Mouse (Mus musculus) kidney, embryonic 14.5 days (tissue): ENCODE measurements around the gene Pebp1. TPM values are rescaled to one million over a fixed set of nuclear protein-coding genes. Genes with fewer than 3 reads are reported as not detected.

Source experiments
- ATAC-seq: fragments of 200-750 bp; cut with Nextera tagmentation; 2 replicates; pipeline ENCODE4 v1.8.0; 2017; ENCODE audit warnings: moderate number of reproducible peaks, mild to moderate bottlenecking, moderate TSS enrichment, moderate library complexity; ENCODE audit not compliant: low FRiP score, low TSS enrichment
- H3K27ac ChIP-seq: fragments of 300-500 bp; sonication (generic); 2 replicates; pipeline ENCODE4 v1.5.1; 2014; ENCODE audit warnings: low read depth, mild to moderate bottlenecking, low read length, moderate library complexity, mixed read lengths
- H3K27me3 ChIP-seq: fragments of 300-500 bp; sonication (generic); 2 replicates; pipeline ENCODE4 v1.6.1; 2014; ENCODE audit warnings: mild to moderate bottlenecking, low read length; ENCODE audit not compliant: control insufficient read depth, insufficient read depth
- H3K36me3 ChIP-seq: fragments of 300-500 bp; sonication (generic); 2 replicates; pipeline ENCODE4 v1.6.1; 2014; ENCODE audit warnings: low read length, mixed read lengths; ENCODE audit not compliant: control insufficient read depth, insufficient read depth
- H3K4me1 ChIP-seq: fragments of 300-500 bp; sonication (generic); 2 replicates; pipeline ENCODE4 v1.6.1; 2014; ENCODE audit warnings: low read length, mixed read lengths; ENCODE audit not compliant: control insufficient read depth, insufficient read depth
- H3K4me2 ChIP-seq: fragments of 300-500 bp; sonication (generic); replicated peaks from 2 replicates; pipeline ENCODE4 v1.6.1; 2014; ENCODE audit warnings: low read depth, mild to moderate bottlenecking, low read length
- H3K4me3 ChIP-seq: fragments of 300-500 bp; sonication (generic); 2 replicates; pipeline ENCODE4 v1.5.1; 2014; ENCODE audit warnings: mild to moderate bottlenecking, low read length
- H3K9ac ChIP-seq: fragments of 300-500 bp; sonication (generic); 2 replicates; pipeline ENCODE4 v1.6.1; 2014; ENCODE audit warnings: low read depth, mild to moderate bottlenecking, low read length, moderate library complexity
- H3K9me3 ChIP-seq: fragments of 300-500 bp; sonication (generic); 2 replicates; pipeline ENCODE4 v1.6.1; 2016; ENCODE audit warnings: low read length; ENCODE audit not compliant: control insufficient read depth
- WGBS: fragments of 180-500 bp; shearing (Covaris S2); extraction: QIAGEN DNeasy Blood & Tissue Kit; methylation state at CpG from one replicate; pipeline ENCODE4 v1.1.7; 2014; 5-methylcytosine and 5-hydroxymethylcytosine counted together
- polyA plus RNA-seq: library from polyadenylated mRNA; unstranded; fragments of >200 nt; fragmentation: Nextera tagmentation; extraction: Ambion mirVana; gene quantifications from 2 replicates; pipeline ENCODE4 v1.2.1, GENCODE M21; 2014

The Pebp1 gene
- 710 and 781 TPM in 2 replicates for polyA plus RNA-seq

DNA sequence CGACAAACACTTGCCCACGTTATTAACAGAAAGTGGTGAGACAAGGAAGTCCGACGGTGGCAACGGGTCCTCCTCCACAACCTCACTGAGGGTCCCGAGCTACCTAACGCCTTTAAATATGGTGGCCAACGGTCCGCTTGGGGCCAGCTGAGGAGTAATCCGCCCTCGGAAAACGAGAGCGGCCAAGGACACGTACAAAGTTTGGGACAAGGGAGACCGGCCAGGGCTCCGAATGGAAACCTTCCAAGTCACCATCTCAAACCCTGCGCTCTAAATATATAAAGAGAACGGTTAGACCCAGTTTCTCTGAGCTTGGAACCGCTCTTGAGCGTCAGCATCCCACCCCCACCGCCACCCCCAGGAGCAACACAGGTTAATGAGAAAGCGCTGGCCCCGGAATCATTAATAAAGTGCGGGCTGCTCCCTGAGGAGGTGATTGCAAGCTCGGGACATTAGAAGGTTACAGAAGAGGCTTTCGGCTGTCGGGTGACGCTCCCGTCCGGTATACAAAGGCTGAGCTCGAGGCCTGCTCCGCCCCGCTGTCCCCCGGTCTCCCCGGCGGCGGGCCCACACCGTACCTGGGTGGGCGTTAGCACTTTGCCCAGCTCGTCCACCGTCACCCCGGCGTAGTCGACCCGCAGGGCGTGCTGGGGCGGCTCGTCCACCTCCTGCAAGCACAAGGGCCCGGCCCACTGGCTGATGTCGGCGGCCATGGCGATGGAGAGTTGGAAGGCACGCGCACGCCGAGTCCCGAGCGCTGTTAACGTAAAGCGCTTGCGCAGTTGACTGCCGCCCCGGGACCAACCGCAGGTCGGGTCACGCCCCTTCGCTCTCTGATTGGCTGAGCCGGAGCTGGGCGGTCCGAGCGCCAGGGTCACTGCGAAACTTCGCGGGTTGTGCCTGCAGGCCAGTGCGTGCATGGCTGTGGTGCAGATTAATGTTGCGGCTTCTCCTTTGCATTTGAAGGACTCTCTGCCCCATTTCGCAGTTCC lies at the start of gene Pebp1:
TSS of gene Pebp1 (minus strand) at position 795 of the 992 bp plus-strand sequence.
- ATAC-seq: peak; percentile 97
- Histone ChIP-seq H3K4me2 (peak within 1 kb of the TSS; percentile 77), H3K4me3 (peak within 1 kb of the TSS; percentile 48), H3K4me1 (peaks cover 28% of the 10 kb centered on the region), H3K9ac (peak within 1 kb of the TSS; percentile 82), H3K27me3 (no peaks in the 10 kb centered on the region), H3K9me3 (no peaks in the 10 kb centered on the region), H3K27ac (0 out of 2 replicates have a peak within 1 kb of the TSS, but pooled peaks have one; percentile 30), H3K36me3 (peaks cover 27% of the 10 kb centered on the region)
- under 1% methylated on average over 69 of the region's 77 CpGs for WGBS

DNA sequence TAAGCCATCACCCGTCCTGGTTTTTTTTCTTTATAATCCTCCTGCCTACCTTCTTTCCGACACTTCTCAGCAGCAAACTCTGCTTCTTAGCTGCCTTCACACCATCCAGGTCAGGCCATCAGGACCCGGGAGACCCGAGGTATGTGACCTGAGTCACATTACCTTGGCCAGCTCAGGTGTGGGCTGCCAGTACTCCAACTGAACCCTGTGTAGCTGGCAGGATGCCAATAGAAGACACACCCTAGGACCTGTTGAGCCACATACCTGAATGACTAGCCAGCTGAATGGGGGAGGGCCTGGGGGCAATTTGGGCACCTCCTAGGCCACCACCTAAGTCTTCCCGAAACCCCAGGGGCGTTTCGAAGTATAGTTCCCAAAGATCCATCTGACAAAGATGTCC lies 43.0 kb upstream of the Pebp1 start:
- H3K36me3 ChIP-seq: 0 out of 2 replicates have a peak, but pooled peaks cover 3% of the 10 kb centered on the region
- no peak for ATAC-seq
- H3K9me3 ChIP-seq: no peaks in the 10 kb centered on the region
- no peaks in the 10 kb centered on the region for H3K4me1 ChIP-seq
- H3K9ac ChIP-seq: no peak overlapping the region
- 76% methylated on average over 7 of the region's 7 CpGs for WGBS
- H3K27me3 ChIP-seq: no peaks in the 10 kb centered on the region
- H3K4me2 ChIP-seq: no peak overlapping the region
- no peak overlapping the region for H3K4me3 ChIP-seq
- H3K27ac ChIP-seq: no peak overlapping the region

DNA sequence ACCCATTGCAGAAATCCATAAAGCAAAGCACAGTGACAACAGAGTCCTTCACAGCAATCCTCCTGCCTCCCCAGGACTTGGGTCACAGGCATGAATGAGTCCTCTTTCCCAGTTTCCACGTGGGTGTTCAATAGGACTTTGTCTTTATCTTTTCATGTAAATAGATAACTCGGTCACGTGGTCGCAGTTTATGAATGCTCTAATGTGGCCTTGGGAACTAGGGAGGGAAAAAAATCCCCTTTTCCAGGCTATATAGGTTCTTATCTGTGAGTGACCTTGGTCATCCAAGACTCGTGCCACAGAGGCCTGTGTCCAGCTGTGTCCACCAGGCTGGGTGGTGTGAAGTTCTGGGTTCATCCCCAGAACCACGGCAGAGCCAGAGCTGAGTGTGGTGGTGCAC lies 39.0 kb upstream of the Pebp1 start:
- Histone ChIP-seq H3K36me3 (peaks cover 5% of the 10 kb centered on the region; the same call in 1 of the 2 replicates), H3K9me3 (no peaks in the 10 kb centered on the region), H3K4me3 (no peak overlapping the region), H3K27ac (no peak overlapping the region), H3K27me3 (no peaks in the 10 kb centered on the region), H3K4me1 (no peaks in the 10 kb centered on the region), H3K4me2 (no peak overlapping the region), H3K9ac (no peak overlapping the region)
- no peak for ATAC-seq
- 84% methylated on average over 6 of the region's 6 CpGs for WGBS

DNA sequence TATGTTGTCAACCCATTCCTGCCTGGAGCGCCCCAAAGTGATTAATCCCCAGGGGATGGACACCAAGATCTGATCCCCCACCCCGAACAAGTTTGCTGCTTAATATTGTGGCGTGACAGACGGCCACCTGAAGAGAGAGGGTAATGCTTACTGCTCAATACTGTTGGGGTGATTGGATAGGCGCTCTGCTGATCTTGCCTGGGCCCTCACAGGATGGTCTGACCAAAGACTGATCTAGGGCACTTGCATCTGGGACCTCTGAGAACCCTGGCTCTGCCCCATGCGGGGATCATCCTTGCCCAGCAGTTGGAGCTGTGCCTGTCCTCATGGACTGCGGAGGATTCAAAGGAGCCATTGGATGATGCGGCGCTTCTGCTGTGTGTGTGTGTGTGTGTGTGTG lies 36.3 kb upstream of the Pebp1 start:
- H3K27me3 ChIP-seq: no peaks in the 10 kb centered on the region
- 86% methylated on average over 9 of the region's 9 CpGs for WGBS

DNA sequence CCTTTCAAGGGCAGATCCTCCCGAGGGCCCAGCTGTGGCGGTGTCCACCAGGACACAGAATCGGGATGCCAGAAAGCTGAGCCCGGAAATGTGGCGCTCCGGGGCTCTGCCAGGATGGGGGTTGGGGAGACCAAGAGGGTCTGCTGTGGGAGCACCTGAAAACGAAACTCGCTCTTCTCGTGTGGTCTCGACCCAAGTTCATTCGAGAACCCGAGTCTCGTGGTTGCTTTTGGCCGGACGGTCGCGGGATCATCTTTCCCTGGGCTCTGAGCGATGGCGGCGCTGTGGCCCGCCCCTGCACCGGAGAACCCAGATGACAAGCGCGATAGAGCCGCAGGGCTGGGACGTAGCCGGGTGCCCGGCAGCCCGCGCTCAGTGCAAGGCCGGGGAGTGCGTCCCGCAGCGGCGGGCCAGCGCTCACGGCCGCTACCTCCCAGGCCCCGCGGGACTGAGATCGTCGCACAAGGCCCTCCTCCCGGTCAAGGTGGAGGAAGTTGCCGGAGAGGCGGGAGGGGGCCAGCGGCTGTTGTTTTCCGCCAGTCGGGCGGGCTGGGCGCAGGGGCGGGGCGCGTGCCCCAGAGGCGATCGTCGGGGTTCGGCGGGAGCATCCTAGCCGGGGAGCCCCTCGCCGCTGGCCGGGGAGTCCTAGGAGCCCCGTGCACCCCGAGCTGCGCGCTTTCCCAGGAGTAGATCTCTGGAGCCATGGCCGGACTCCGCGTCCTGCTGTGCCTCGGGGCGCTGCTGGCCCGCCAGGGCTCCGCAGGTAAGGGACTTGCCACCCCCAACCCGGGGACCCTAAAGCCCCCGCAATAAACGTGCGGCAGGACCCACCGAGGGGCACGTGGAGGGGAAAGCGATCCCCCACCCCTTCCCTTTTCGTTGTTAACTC lies 31.6 kb upstream of the Pebp1 start, which contains the start of gene Vsig10:
TSS of gene Vsig10 (plus strand) at position 343 of the 889 bp plus-strand sequence.
- no peaks in the 10 kb centered on the region for H3K9me3 ChIP-seq
- H3K36me3 ChIP-seq: no peaks in the 10 kb centered on the region
- H3K27ac ChIP-seq: peak within 1 kb of the TSS; percentile 53
- ATAC-seq: peak; percentile 85
- no peaks in the 10 kb centered on the region for H3K27me3 ChIP-seq
- WGBS: under 1% methylated on average over 81 of the region's 81 CpGs
- peak within 1 kb of the TSS; percentile 97 for H3K4me2 ChIP-seq
- H3K9ac ChIP-seq: peak within 1 kb of the TSS; percentile 85
- 0 out of 2 replicates have a peak, but pooled peaks cover 4% of the 10 kb centered on the region for H3K4me1 ChIP-seq
- H3K4me3 ChIP-seq: peak within 1 kb of the TSS; percentile 76

More for the DNA sequence above, 36.3 kb upstream of the Pebp1 start:
- H3K4me1 ChIP-seq: 0 out of 2 replicates have a peak, but pooled peaks cover 4% of the 10 kb centered on the region
- no peak for ATAC-seq
- no peak overlapping the region for H3K9ac ChIP-seq
- no peak overlapping the region for H3K4me2 ChIP-seq
- no peak overlapping the region for H3K4me3 ChIP-seq
- H3K9me3 ChIP-seq: no peaks in the 10 kb centered on the region
- no peak overlapping the region for H3K27ac ChIP-seq
- peaks cover 5% of the 10 kb centered on the region; the same call in 1 of the 2 replicates for H3K36me3 ChIP-seq

DNA sequence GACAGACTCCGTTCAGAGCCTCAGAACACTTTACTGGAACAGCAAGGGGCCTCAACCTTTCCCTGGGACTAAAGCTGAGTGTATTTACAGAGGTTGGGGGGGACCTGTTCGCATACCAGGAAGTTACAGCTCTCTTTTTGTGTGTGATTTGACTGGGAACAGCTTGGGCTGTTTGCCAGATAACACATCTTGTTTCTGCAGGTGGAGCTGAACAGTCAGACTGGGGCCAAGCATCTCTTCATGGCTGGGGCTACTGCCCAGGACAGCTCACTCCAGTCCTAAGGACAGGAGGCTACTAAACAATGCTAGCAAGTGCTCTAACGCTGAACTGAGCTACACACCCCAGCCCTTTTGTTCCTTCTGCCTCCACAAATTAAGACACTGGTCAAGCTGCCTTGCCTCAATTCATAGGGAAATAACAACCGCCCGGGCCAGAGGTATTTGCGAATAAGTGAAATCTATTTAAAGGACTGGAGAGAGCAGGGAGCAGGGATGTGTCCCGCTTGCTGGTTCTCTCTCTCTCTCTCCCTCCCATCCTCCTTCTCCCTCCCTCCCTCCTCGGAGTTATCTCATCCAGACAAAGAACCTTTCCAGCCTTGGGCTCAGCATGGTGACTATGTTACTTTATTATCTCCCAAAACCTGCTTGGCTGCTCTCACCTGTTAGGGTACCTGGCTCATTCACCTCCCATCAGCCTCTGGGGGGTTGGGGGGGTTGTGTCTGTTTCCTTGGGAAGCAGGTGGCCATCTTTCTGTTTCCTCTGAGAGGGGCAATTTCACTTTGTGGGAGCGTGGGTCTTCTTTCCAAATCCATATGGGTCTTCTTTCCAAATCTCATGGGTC lies 27.4 kb upstream of the Pebp1 start:
- H3K27ac ChIP-seq: no peak overlapping the region
- WGBS: 26% methylated on average over 9 of the region's 9 CpGs
- no peak for ATAC-seq

DNA sequence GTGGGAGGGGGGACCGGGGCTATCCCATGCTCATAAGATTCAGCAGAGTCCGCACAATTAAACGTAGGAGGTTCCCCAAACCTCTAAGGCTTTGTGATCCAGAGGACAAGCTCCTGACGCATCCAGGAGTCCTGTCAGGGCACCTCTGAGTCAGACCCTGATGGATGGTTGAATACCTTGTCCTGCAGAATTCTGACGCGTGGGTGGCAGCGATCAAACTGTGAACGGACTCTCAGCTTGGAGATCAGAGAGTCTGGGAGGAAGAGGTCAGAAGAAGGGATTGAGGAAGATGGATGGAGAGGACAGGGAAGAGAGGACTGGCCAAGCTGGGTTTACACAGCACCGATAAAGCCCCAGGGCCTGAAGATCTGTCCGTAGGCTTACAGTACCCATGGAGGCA lies 26.5 kb upstream of the Pebp1 start:
- Histone ChIP-seq H3K9me3 (no peaks in the 10 kb centered on the region), H3K27ac (no peak overlapping the region), H3K4me2 (peak overlapping the region; percentile 41), H3K4me3 (peak overlapping the region; percentile 26), H3K27me3 (no peaks in the 10 kb centered on the region), H3K4me1 (no peaks in the 10 kb centered on the region), H3K9ac (no peak overlapping the region; the same call in 1 of the 2 replicates), H3K36me3 (no peaks in the 10 kb centered on the region)
- ATAC-seq: no peak
- 32% methylated on average over 10 of the region's 10 CpGs for WGBS

More for the DNA sequence above, 27.4 kb upstream of the Pebp1 start:
- Histone ChIP-seq H3K4me3 (no peak overlapping the region), H3K4me2 (no peak overlapping the region), H3K4me1 (0 out of 2 replicates have a peak, but pooled peaks cover 1% of the 10 kb centered on the region), H3K9ac (no peak overlapping the region), H3K36me3 (no peaks in the 10 kb centered on the region), H3K9me3 (no peaks in the 10 kb centered on the region), H3K27me3 (no peaks in the 10 kb centered on the region)

DNA sequence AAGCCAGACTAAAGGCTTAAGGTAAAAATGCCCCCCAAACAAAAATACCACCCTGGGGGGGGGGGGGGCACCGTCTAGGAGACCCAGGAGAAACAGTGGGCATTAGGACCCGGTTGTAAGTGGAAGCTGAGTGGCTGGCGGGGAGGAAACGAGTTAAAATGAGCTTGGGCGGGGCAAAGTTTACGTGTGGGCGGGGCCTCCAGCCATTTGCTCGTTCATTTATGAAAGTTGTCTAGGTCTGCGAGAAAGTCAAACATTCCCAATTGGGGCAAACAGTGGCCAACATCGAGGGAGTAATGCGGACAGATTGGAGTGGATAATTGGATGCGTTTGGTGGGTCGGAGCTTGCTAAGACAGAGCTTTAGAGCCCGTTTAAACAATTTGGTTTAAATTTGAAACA lies 26.0 kb upstream of the Pebp1 start:
- H3K27me3 ChIP-seq: no peaks in the 10 kb centered on the region
- H3K4me1 ChIP-seq: no peaks in the 10 kb centered on the region
- H3K4me3 ChIP-seq: peak overlapping the region; percentile 26
- peak overlapping the region; percentile 41 for H3K4me2 ChIP-seq
- WGBS: 17% methylated on average over 13 of the region's 14 CpGs
- H3K36me3 ChIP-seq: no peaks in the 10 kb centered on the region
- no peaks in the 10 kb centered on the region for H3K9me3 ChIP-seq
- 0 out of 2 replicates have a peak, but pooled peaks have one; percentile 29 for ATAC-seq
- H3K9ac ChIP-seq: no peak overlapping the region
- no peak overlapping the region for H3K27ac ChIP-seq
